27 mouse cellular contexts compared by ENCODE assay signal in the genomic region with DNA sequence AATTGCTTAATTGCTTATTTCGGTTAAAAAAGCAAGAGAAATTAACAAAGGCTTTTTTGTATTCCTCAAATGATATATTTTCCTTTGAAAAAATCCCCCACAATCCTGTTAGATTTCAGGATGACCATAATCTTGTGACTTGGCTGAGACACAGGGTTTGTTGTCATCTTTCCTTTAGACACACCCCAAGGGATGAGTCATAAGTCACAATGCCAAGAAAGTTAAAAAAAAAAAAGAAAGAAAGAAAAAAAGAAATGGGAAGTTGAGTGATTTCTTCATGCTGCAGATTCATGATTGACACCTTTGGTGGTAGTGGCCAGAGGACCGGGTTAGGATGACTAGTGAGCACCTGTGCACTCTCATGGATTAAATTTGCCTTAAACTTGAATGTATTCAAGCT. TPM values are rescaled to one million over a fixed set of nuclear protein-coding genes. Genes with fewer than 3 reads are reported as not detected.
DNase-seq lines count a peak whose midpoint lies in the region; ATAC-seq and TF ChIP-seq lines count a peak whose summit lies in the region.
"Had no signal": no experiment of that assay in that cellular context is flagged by ENCODE, and none has a peak within 500 bp of the region (broad histone marks: within the 10 kb centered on the region; RNA-seq: fewer than 3 reads in every experiment).

No protein-coding gene starts in this region.

- H3K4me3 ChIP-seq in gastrocnemius, adult 2 months = no peak overlapping the region
- H3K4me3 ChIP-seq in intestine, postnatal 0 days (ENCODE audit: low read depth, low read length) = no peak overlapping the region
- H3K4me3 ChIP-seq: embryonic facial prominence, embryonic 12.5 days; hindbrain, embryonic 12.5 days; left cerebral cortex, adult 2 months; limb, embryonic 10.5 days; lung, embryonic 15.5 days; midbrain, embryonic 10.5 days; neural tube, embryonic 12.5 days had no signal

- H3K4me2 ChIP-seq in intestine, postnatal 0 days (replicated peaks; ENCODE audit: low read depth) = no peak overlapping the region
- H3K4me2 ChIP-seq: embryonic facial prominence, embryonic 12.5 days; hindbrain, embryonic 12.5 days; liver, embryonic 11.5 days; lung, embryonic 15.5 days; neural tube, embryonic 12.5 days had no signal

- 0 out of 2 replicates have a peak, but pooled peaks cover 7% of the 10 kb centered on the region for H3K27me3 ChIP-seq in intestine, postnatal 0 days (replicated peaks; ENCODE audit: control insufficient read depth, insufficient read depth, low read length)
- H3K27me3 ChIP-seq: neural tube, embryonic 12.5 days had no signal

- no peak for TF ChIP-seq CTCF in gastrocnemius, adult 2 months (IDR thresholded peaks at IDR 0.05)
- no peak for TF ChIP-seq CTCF in intestine, postnatal 0 days (IDR thresholded peaks at IDR 0.05; ENCODE audit: low read depth)

- H3K4me1 ChIP-seq in intestine, postnatal 0 days (replicated peaks; ENCODE audit: control insufficient read depth, insufficient read depth, low read length) = 0 out of 2 replicates have a peak, but pooled peaks cover 2% of the 10 kb centered on the region

- intact Hi-C loops in gastrocnemius, adult 2 months (cut with DNase I) = no loop called here

- DNase-seq in gastrocnemius, adult 2 months = no peak
- DNase-seq in gastrocnemius, postnatal 4 days (ENCODE audit: low spot score in 2 of 2) = no peak
- DNase-seq in 3134 (ENCODE audit: extremely low read depth, insufficient read length, low spot score) = peak; percentile 63
- DNase-seq in MN1 (ENCODE audit: low spot score) = peak; percentile 30
- DNase-seq in urinary bladder, postnatal 4 days (ENCODE audit: low spot score in 2 of 2) = no peak
- DNase-seq in kidney, adult 8-10 months = no peak
- DNase-seq: adrenal gland, postnatal 25 days; cerebellum, adult 8-10 months; gastrocnemius, postnatal 14 days; kidney, postnatal 10 days; thymus, postnatal 14 days had no signal

- H3K27ac ChIP-seq in gastrocnemius, adult 2 months = peak overlapping the region; percentile 64
- no peak overlapping the region for H3K27ac ChIP-seq in intestine, postnatal 0 days (ENCODE audit: low read depth, low read length)
- H3K27ac ChIP-seq: embryonic facial prominence, embryonic 12.5 days; hindbrain, embryonic 12.5 days; left cerebral cortex, adult 2 months; limb, embryonic 10.5 days; lung, embryonic 15.5 days; midbrain, embryonic 10.5 days; neural tube, embryonic 12.5 days; stomach, postnatal 0 days had no signal

- H3K36me3 ChIP-seq in intestine, postnatal 0 days (ENCODE audit: control insufficient read depth, insufficient read depth) = no peaks in the 10 kb centered on the region
- H3K36me3 ChIP-seq: embryonic facial prominence, embryonic 12.5 days; hindbrain, embryonic 12.5 days; limb, embryonic 10.5 days; lung, embryonic 15.5 days; midbrain, embryonic 10.5 days; neural tube, embryonic 12.5 days had no signal

- ATAC-seq in granulocyte monocyte progenitor cell, adult 5-6 weeks (replicated peaks; ENCODE audit: poor library complexity, severe bottlenecking) = peak; percentile 61
- ATAC-seq in intestine, postnatal 0 days = no peak

- 74% methylated on average over 2 of the region's 2 CpGs for WGBS in intestine, postnatal 0 days

- no peak overlapping the region for H3K9ac ChIP-seq in intestine, postnatal 0 days (ENCODE audit: low read depth, low read length)
- H3K9ac ChIP-seq: embryonic facial prominence, embryonic 12.5 days; hindbrain, embryonic 12.5 days; lung, embryonic 15.5 days; neural tube, embryonic 12.5 days had no signal

- no peaks in the 10 kb centered on the region for H3K9me3 ChIP-seq in intestine, postnatal 0 days (ENCODE audit: control insufficient read depth)
- H3K9me3 ChIP-seq: embryonic facial prominence, embryonic 12.5 days; hindbrain, embryonic 12.5 days; limb, embryonic 10.5 days; lung, embryonic 15.5 days; midbrain, embryonic 10.5 days had no signal

RNA-seq across cellular contexts. Expression of a gene that starts 2.4 kb away (rescaled TPM):
- not detected for total RNA-seq in gastrocnemius, adult 2 months (2021)
- total RNA-seq in gastrocnemius, postnatal 4 days (2021) = not detected
- not detected in 2 replicates for total RNA-seq in granulocyte monocyte progenitor cell, adult 5-6 weeks (2014; fragmentation: Nextera tagmentation)
- total RNA-seq in granulocyte monocyte progenitor cell, adult 5-6 weeks (2017) = not detected in 2 replicates
- polyA plus RNA-seq in intestine, postnatal 0 days (2015; fragmentation: Nextera tagmentation; extraction: Ambion mirVana) = 0.89 and 1.0 TPM in 2 replicates
- total RNA-seq: adrenal gland, postnatal 25 days; gastrocnemius, postnatal 14 days had no signal
- polyA plus RNA-seq: heart, embryonic 14.5 days; intestine, embryonic 14.5 days; limb, embryonic 10.5 days had no signal

RNA-seq across cellular contexts. Expression of a gene that starts 6.9 kb away (rescaled TPM):
- not detected for total RNA-seq in gastrocnemius, adult 2 months (2021)
- total RNA-seq in gastrocnemius, postnatal 4 days (2021) = under 1 TPM in 1 of 2 experiments, not detected in 1; 0.13 TPM
- not detected in 2 replicates for total RNA-seq in granulocyte monocyte progenitor cell, adult 5-6 weeks (2014; fragmentation: Nextera tagmentation)
- total RNA-seq in granulocyte monocyte progenitor cell, adult 5-6 weeks (2017) = not detected in 2 replicates
- 137 and 144 TPM in 2 replicates for polyA plus RNA-seq in intestine, postnatal 0 days (2015; fragmentation: Nextera tagmentation; extraction: Ambion mirVana)
- total RNA-seq: adrenal gland, postnatal 25 days; gastrocnemius, postnatal 14 days; layer of hippocampus, adult 8-10 months; left cerebral cortex, adult 2 months had no signal
- polyA plus RNA-seq: C2C12; cortical plate, adult 2 months; stomach, postnatal 0 days had no signal

RNA-seq across cellular contexts. Expression of a gene that starts 39.3 kb away (rescaled TPM):
- total RNA-seq in gastrocnemius, adult 2 months (2021) = under 1 TPM in 1 of 2 experiments, not detected in 1; 0.74 TPM
- total RNA-seq in gastrocnemius, postnatal 4 days (2021) = under 1 TPM; 0.47 to 0.54 TPM
- 0.75 TPM in 1 of 2 replicates, not detected in the other for total RNA-seq in granulocyte monocyte progenitor cell, adult 5-6 weeks (2014; fragmentation: Nextera tagmentation)
- total RNA-seq in granulocyte monocyte progenitor cell, adult 5-6 weeks (2017) = 0.52 and 4.1 TPM in 2 replicates
- polyA plus RNA-seq in intestine, postnatal 0 days (2015; fragmentation: Nextera tagmentation; extraction: Ambion mirVana) = 6.4 TPM in 2 replicates
- total RNA-seq: adrenal gland, postnatal 25 days; left cerebral cortex, adult 2 months had no signal
- polyA plus RNA-seq: cortical plate, adult 2 months had no signal

Comparison
In these comparisons a context has a peak if more than half of its experiments do, and no peak if none do; other contexts are left out.
1. DNase-seq: peak in 3134 (single experiment) and MN1 (single experiment); none in gastrocnemius, adult 2 months (single experiment), gastrocnemius, postnatal 4 days (0 of 2), urinary bladder, postnatal 4 days (0 of 2) and kidney, adult 8-10 months (0 of 2).